Mouse (Mus musculus) thymus, postnatal 14 days (tissue): ENCODE results near the gene Bscl2.

ENCODE experiments used
- DNase-seq: peaks from one replicate; pipeline ENCODE4 v3.0.0; 2021

Bscl2 gene

DNA sequence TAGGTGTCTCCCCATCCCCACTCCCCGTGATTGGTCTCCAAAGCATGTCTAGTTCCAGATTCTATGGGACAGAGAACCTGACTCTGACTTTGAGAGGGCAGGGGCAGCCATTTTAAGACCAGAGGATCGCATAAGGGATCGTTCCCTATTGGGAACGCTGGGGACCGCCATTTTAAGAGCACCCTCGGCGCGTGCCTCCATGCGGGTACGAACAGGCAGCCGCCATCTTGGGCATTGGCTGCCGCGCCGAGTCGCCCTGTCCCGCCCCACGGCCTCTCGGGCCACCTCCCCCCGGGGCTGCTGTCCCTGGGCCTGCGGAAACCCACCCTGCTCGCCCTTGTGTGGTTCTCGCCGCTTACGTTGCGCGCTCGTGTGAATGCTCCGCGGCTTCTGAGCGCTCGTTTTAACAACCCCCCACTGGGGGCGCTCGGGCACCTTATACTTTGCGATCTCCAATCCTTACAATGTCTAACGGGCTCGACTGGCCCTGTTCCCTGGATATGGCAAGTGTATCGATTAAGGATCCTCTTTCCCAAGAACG, at the start of gene Bscl2:
TSS of gene Bscl2 (plus strand) at position 217 of the 541 bp plus-strand sequence.
- DNase-seq = peak; percentile 87

DNA sequence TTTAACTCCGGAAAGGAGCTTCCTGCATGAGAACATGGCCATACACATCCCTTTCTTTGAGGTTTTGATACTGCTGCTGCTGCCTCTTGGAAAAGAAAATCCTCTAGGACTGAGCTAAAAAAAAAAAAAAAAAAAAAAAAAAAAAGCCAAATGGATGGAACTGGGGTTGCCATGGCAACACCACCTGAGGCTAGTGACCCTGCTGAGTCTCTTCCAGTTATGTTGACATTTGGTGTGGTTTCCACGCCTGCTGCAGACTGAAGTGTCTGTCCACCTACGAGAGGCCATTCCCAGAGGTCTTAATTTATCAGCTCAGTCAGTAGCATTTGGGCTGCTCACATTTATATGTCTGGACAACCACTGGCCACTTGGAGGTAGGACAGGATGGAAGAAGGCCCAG, 48.7 kb upstream of the Bscl2 start:
- DNase-seq = no peak

DNA sequence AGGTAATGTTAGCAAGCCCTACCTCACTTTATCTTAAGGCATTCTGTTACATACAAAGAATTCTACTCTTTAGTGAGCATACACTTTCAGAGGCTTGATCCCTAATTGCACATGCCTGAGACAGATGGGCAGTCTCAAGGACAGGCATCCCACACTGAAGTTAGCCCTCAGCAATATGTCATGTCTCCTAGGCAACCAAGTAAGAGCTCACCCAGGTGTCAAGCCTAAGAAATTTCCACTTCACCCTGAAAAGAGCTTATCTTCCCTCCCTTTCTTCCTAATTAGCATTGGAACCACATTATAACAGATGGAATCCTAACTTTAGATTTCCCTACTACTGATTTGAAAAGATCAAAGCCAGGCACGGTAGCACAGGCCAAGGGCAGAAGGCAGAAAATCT, 48.1 kb upstream of the Bscl2 start:
- DNase-seq = no peak

- DNase-seq = no peak
Observed at GRCm38 (mm10) chr19:8790171-8790570, 47.1 kb upstream of the Bscl2 start.

DNA sequence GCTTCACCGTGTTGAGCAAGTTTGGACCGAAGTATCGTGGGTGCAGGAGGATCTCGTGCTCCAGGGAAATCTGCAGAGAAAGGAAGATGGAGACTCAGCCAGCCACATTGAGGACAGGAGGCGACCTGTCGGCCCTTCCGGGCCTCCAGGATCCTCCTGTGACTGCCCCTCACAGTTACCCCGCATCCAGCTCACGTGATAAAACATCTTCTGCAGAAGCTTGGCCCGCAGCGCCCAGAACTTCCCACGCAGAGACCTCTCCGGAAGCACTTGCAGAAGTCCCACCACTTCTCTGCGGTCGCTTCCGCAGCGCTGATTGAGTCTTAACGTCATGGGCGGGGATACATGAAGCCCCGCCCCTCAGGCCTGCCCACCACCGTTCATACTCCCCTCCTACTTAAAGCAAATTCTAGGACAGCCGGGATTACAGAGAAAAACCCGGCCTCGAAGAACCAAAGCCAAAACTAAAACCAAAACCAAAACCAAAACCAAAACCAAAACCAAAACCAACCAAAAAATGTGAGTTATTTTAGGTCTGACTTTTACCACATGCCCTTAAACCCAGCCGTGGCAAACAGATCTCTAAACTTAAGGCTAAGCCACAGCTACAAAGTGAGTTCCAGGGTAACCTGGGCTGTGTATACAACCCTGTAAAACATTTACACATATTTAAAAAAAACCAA, 38.9 kb upstream of the Bscl2 start, which contains the start of gene Polr2g:
TSS of gene Polr2g (minus strand) at position 314 of the 683 bp plus-strand sequence.
- peak; percentile 92 for DNase-seq

- no peak for DNase-seq
Observed at GRCm38 (mm10) chr19:8798947-8799315, 38.3 kb upstream of the Bscl2 start.

- peak; percentile 92 for DNase-seq
Observed at GRCm38 (mm10) chr19:8802130-8802821, 35.0 kb upstream of the Bscl2 start, which contains the start of gene Zbtb3. Zbtb3 (plus strand) TSS chr19:8802555.

DNA sequence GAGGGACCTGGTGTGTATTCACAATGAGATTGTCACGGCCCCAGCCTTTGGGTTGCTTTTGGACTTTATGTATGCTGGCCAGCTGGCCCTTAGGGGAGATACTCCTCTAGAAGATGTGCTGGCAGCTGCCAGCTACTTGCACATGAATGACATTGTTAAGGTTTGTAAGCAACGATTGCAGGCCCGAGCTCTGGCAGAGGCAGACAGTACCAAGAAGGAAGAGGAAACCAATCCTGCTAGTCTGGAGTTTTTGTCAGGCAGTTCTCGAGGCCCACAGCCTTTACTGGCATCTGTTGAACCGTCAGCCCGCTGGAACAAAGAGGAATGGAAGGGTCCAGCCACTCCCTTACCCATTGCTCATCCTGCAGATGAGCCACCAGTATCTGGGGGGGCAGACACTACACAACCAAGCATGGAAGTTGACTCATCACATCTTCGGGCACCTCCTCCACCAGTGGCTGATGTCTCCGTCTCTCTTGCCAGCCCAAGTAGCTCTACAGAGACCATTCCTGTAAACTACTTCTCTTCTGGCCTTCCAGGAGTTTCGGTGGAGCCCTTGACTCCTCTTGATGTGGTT, 34.0 kb upstream of the Bscl2 start:
- DNase-seq = no peak

GRCm38 (mm10) chr19:8803879-8804660, 33.2 kb upstream of the Bscl2 start:
- no peak for DNase-seq

GRCm38 (mm10) chr19:8806810-8807209, 30.5 kb upstream of the Bscl2 start:
- no peak for DNase-seq

DNA sequence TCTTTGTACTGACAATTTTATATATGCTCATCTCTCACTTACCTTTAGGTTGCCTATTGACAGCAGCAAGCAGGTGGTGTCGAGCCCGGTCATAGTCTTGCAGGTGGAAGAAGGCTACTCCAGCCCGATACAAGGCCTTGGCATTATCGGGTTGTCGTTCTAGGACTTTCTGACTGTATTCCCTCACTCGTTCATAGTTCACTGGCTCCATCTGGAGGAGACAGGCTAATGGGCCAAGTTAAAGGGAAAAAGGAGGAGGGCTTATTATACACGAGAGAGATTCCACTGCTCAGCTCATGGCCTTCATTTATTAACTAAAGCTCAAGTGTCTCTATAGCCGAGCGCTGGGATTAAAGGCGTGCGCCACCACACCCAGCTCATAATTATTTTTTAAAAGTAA, 21.5 kb upstream of the Bscl2 start:
- DNase-seq = no peak

GRCm38 (mm10) chr19:8817001-8817400, 20.3 kb upstream of the Bscl2 start:
- DNase-seq = no peak

DNA sequence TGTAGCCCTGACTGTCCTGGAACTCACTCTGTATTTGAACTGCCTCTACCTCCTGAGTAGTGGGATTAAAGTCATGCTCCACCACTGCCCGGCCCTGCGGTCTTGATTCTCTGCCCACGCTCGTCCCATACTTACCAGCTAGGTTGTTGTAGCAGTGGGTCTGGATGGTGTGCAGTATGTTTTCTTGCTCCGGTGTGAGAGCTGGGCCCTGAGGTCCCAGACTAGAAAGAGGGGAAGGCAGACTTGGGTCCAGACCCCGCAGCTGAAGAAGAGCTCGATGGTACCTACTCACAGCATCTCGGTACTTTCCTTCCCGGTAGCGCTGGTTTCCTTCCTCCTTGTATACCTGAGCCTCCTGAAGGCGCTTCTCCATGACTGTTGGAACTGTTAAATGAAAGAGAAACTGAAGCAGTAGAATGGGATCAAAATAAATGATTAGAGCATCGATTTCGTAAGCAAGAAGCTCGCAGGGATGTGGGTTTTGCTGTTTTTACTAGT, 18.9 kb upstream of the Bscl2 start:
- no peak for DNase-seq

GRCm38 (mm10) chr19:8818801-8819595, 18.3 kb upstream of the Bscl2 start, which contains the start of gene Ttc9c:
Ttc9c (minus strand) TSS chr19:8819333.
- peak; percentile 94 for DNase-seq

DNA sequence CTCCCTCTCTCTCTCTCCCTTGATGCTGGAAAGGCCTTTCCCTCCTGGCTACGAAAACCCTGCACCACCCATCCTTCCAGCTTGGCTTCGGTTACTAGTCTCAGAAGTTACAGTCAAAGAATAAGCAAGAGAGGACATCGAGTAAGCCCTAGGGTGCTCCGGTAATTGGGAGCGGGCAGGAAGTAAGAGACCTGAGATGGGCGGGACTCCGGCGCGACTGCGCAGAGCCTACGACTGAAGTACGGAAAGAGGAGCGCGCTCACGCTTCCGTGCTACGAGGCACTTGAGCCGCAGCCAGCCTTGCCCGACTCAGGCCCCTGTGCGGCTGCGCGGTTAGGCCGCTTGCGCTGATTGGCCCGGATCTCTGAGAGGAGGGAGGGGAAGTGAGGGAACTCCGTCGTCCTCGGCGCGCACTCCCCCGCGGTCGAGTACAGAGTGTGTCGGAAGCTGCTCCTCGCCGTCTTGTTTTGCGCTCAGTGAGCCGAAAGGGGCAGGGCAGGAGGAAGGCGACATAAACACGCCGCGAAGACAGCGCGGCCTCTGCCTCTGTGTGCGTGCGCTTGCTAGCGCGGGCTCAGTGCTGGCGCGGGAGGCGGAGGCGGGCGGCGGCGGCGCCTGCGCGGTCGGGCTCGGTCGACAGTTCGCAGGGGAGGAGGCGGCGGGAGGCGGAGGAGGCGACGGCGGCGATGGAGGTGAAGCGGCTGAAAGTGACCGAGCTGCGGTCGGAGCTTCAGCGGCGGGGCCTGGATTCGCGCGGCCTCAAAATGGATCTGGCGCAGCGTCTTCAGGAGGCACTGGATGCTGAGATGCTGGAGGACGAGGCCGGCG, 17.5 kb upstream of the Bscl2 start, which contains the start of gene Hnrnpul2:
TSS of gene Hnrnpul2 (plus strand) at position 415 of the 828 bp plus-strand sequence.
- peak; percentile 98 for DNase-seq

DNA sequence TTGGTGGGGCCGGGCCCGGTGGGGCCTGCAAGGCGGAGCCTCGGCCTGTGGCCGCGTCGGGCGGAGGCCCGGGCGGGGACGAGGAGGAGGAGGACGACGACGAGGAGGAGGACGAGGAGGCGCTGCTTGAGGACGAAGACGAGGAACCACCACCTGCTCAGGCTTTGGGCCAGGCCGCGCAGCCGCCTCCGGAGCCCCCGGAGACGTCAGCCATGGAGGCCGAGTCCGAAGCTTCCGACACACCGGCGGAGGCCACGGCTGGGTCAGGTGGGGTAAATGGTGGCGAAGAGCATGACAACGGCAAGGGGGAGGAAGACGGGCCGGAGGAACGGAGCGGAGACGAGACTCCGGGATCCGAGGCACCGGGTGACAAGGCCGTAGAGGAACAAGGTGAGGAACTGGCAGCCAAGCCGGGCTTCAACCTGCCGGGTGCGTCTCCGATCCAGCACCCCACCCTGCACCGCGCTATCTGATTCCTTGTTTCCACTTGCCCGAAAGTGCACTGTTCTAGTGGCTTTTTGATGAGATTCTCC, 16.8 kb upstream of the Bscl2 start:
- no peak for DNase-seq

- DNase-seq = no peak
Observed at GRCm38 (mm10) chr19:8821146-8821545, 16.1 kb upstream of the Bscl2 start.

GRCm38 (mm10) chr19:8822696-8823095, 14.6 kb upstream of the Bscl2 start:
- DNase-seq = no peak

- no peak for DNase-seq
Observed at GRCm38 (mm10) chr19:8829660-8830059, 7.6 kb upstream of the Bscl2 start, which contains the start of gene AC129217.1. AC129217.1 (plus strand) TSS chr19:8829773.

DNA sequence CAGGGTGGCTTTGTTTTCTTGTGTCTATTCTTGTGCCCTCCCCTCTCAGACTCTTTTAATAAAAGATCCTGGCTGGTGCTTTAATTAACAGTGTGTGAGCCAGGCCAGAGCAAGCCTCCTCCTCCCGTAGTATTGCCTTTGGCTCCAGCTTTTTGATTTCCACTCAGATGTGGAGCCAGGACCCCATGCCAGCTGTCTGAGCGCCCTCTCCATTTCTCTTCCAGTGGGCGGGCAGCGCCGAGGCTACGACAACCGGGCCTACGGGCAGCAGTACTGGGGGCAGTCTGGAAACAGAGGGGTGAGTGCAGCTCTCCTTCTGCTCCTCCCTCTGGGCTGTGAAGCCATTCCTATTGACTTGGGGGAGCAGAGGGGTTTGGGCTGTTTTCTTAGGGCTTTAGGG, 6.6 kb upstream of the Bscl2 start:
- DNase-seq = no peak
